Mouse (Mus musculus): ENCODE data around the gene Arl6. TPM values are rescaled to one million over a fixed set of nuclear protein-coding genes. Genes with fewer than 3 reads are reported as not detected.

Arl6 gene
- total RNA-seq, 2 experiments from 2014 or later, result 31.0 to 33.2 TPM

- no peak for TF ChIP-seq CTCF (IDR thresholded peaks at IDR 0.05)
- Histone ChIP-seq H3K4me3 (peak overlapping the region; percentile 21), H3K27ac (no peak overlapping the region)
- intact Hi-C loops (cut with DNase I), result loop anchor here (5.0 kb wide), 2 partner anchors 57 to 132 kb away; partner anchors contain the start of gene Riox2
- no peak for DNase-seq (ENCODE audit: extremely low spot score in 1 of 2, low spot score in 2 of 2)
These were observed 35.0 kb downstream of the Arl6 start for GRCm38 (mm10) chr16:59604078-59604781.

- peak; percentile 57 to 69 for DNase-seq (ENCODE audit: extremely low spot score in 1 of 2, low spot score in 2 of 2)
- peak within 1 kb of the TSS; percentile 58 for H3K27ac ChIP-seq
- H3K4me3 ChIP-seq, result peak within 1 kb of the TSS; percentile 72
- no peak; the same call in none of the 2 replicates for TF ChIP-seq CTCF (IDR thresholded peaks at IDR 0.05)
- intact Hi-C loops (cut with DNase I), result loop anchor here (5.0 kb wide), 2 partner anchors 53 to 128 kb away; partner anchors contain the start of gene Riox2
These were observed 38.6 kb downstream of the Arl6 start, which contains the start of gene Crybg3 for GRCm38 (mm10) chr16:59600311-59601251. Gene Crybg3, minus strand, starts transcription at chr16:59600979.

GRCm38 (mm10) chr16:59599411-59600265, 39.6 kb downstream of the Arl6 start:
- intact Hi-C loops (cut with DNase I), result loop anchor here (5.0 kb wide), 2 partner anchors 52 to 127 kb away; partner anchors contain the start of gene Riox2

GRCm38 (mm10) chr16:59598997-59599396, 40.2 kb downstream of the Arl6 start:
- H3K27ac ChIP-seq, result no peak overlapping the region
- no peak overlapping the region; the same call in 1 of the 2 replicates for H3K4me3 ChIP-seq
- no peak for DNase-seq (ENCODE audit: extremely low spot score in 1 of 2, low spot score in 2 of 2)
- intact Hi-C loops (cut with DNase I), result no loop called here
- TF ChIP-seq CTCF (IDR thresholded peaks at IDR 0.05), result no peak

More at GRCm38 (mm10) chr16:59599411-59600265, 39.6 kb downstream of the Arl6 start:
- TF ChIP-seq CTCF (IDR thresholded peaks at IDR 0.05), result no peak
- no peak overlapping the region; the same call in 1 of the 2 replicates for H3K27ac ChIP-seq
- no peak for DNase-seq (ENCODE audit: extremely low spot score in 1 of 2, low spot score in 2 of 2)
- H3K4me3 ChIP-seq, result peak overlapping the region; percentile 72

GRCm38 (mm10) chr16:59597256-59597655, 41.9 kb downstream of the Arl6 start:
- no peak for TF ChIP-seq CTCF (IDR thresholded peaks at IDR 0.05)
- DNase-seq (ENCODE audit: extremely low spot score in 1 of 2, low spot score in 2 of 2), result no peak
- intact Hi-C loops (cut with DNase I), result no loop called here
- Histone ChIP-seq H3K4me3 (no peak overlapping the region), H3K27ac (no peak overlapping the region)

GRCm38 (mm10) chr16:59594714-59595113, 44.5 kb downstream of the Arl6 start:
- H3K27ac ChIP-seq, result no peak overlapping the region
- DNase-seq (ENCODE audit: extremely low spot score in 1 of 2, low spot score in 2 of 2), result no peak
- TF ChIP-seq CTCF (IDR thresholded peaks at IDR 0.05), result no peak
- intact Hi-C loops (cut with DNase I), result no loop called here
- no peak overlapping the region for H3K4me3 ChIP-seq

GRCm38 (mm10) chr16:59590790-59591189, 48.4 kb downstream of the Arl6 start:
- no peak overlapping the region for H3K4me3 ChIP-seq
- no peak for TF ChIP-seq CTCF (IDR thresholded peaks at IDR 0.05)
- intact Hi-C loops (cut with DNase I), result no loop called here
- DNase-seq (ENCODE audit: extremely low spot score in 1 of 2, low spot score in 2 of 2), result no peak
- H3K27ac ChIP-seq, result no peak overlapping the region

GRCm38 (mm10) chr16:59588351-59589025, 50.7 kb downstream of the Arl6 start:
- Histone ChIP-seq H3K4me3 (no peak overlapping the region), H3K27ac (no peak overlapping the region)
- intact Hi-C loops (cut with DNase I), result no loop called here
- no peak for TF ChIP-seq CTCF (IDR thresholded peaks at IDR 0.05)
- no peak for DNase-seq (ENCODE audit: extremely low spot score in 1 of 2, low spot score in 2 of 2)

- DNase-seq (ENCODE audit: extremely low spot score in 1 of 2, low spot score in 2 of 2), result no peak
- Histone ChIP-seq H3K27ac (no peak overlapping the region), H3K4me3 (no peak overlapping the region)
- TF ChIP-seq CTCF (IDR thresholded peaks at IDR 0.05), result no peak
- intact Hi-C loops (cut with DNase I), result no loop called here
These were observed 51.4 kb downstream of the Arl6 start for GRCm38 (mm10) chr16:59587816-59588215.

GRCm38 (mm10) chr16:59586911-59587310, 52.3 kb downstream of the Arl6 start:
- no peak overlapping the region for H3K4me3 ChIP-seq
- H3K27ac ChIP-seq, result no peak overlapping the region
- DNase-seq (ENCODE audit: extremely low spot score in 1 of 2, low spot score in 2 of 2), result no peak
- TF ChIP-seq CTCF (IDR thresholded peaks at IDR 0.05), result no peak
- intact Hi-C loops (cut with DNase I), result no loop called here
